Mouse (Mus musculus) layer of hippocampus, adult 8-10 months (tissue): Measurements from ENCODE around the gene Sncb. TPM values are rescaled to one million over a fixed set of nuclear protein-coding genes. Genes with fewer than 3 reads are reported as not detected.
A peak's percentile ranks its signal among the peaks of the same experiment; 100 is the strongest.
"Not testable (repeated sequence)": the region's sequence is repeated elsewhere in the genome, so short reads cannot be mapped to it uniquely, and the experiment has no call there.

Experiments
- DNase-seq, 2 experiments: peaks; one replicate each; pipeline ENCODE4 v3.0.0; 2022; ENCODE audit warnings: low spot score in 2 of 2
- total RNA-seq, 4 experiments: library from RNA; stranded (reverse); gene quantifications; 2 replicates each; pipeline ENCODE4 v1.2.4; 2022

Sncb gene
- 100 to 1,000 TPM; 652 to 713 (median 673) TPM for total RNA-seq

DNA sequence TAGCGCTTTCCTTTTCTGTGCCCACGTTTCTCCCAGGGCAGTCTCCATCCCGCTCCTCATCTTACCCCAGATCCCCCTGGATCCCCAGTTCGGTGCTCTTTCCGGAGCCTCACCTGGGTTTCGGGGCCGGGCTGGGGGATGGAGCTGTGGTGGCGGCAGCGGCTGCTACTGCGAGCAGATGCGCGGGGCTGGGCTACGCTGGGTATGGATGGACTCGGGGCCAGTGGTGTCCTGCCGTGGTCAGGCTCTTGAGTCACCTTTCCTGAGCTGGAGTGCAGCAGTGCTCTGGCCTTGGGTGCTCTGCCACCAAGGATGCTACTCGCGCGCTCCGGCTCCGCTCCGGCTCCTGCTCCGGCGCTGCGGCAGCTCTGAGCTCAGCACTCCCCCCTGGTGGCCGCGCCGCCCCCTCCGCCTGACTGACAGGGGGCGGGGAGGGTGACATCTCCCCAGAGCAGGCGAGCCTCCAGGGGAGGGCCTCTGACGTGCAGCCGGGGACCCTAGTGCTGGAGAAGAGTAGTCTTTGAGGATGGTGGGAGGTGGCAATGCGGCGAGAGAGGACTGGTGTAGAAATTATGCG, at the start of gene Sncb:
TSS of gene Sncb (minus strand) at position 404 of the 577 bp plus-strand sequence.
- DNase-seq, result peak; percentile 73 to 82

GRCm38 (mm10) chr13:54813381-54813780, 47.0 kb upstream of the Sncb start:
- DNase-seq, result no peak

DNA sequence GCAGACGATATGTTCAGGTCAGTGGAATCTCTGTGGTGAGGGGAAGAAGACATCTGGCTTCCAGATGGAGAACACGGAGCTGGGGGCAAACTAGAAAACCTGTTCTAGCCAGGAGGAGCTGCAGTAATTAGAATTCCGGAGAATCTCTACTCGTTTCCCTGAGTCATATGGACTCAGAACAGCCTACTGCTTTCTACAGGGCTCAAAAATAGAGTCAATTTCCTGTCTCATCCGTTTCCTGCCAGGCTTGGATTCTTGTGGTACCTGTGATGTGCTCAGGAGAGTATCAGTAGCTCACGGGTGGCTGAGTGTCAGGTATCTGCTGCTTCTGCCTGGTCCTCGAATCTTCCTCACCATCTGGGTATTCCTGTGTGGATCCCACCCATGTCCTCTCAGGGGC, 45.1 kb upstream of the Sncb start:
- DNase-seq, result no peak

- no peak for DNase-seq
These were observed 41.7 kb upstream of the Sncb start for GRCm38 (mm10) chr13:54808067-54808466.

- DNase-seq, result no peak
These were observed 40.1 kb upstream of the Sncb start for GRCm38 (mm10) chr13:54806434-54806976.

DNA sequence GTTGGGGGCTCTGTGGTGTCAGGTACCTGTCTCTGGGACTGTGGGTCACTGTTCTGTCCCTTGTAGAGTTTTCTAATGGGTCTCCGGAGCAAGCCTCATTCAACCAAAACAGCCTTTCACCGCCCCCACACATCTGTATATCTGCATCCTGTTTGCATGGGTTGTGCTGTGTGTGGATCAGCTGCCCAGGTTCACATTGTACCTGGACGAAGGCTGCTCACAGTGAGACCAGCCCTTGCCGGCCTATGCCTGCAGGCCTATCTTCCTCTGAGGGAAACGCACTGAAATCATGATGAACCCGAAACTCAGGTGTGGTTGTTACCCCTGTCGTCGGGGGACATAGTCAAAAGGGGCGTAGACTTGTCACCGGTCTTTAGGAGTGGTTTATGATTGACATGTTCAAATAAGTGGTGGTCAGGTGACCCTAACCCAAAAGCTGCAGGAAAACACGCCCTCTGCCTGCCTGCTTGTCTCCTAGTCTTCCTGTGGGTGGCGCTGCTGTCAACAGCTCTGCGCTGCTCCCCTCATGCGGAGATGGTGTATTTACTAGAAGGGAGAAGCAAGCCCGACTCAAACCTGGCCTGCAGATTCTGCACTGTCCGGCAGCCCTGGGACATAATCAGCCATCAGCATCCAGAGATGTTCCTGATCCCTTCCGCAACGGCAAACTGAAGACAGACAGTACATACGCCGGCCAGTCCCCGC, 38.9 kb upstream of the Sncb start:
- peak in 1 of 2 experiments; percentile 60 for DNase-seq

DNA sequence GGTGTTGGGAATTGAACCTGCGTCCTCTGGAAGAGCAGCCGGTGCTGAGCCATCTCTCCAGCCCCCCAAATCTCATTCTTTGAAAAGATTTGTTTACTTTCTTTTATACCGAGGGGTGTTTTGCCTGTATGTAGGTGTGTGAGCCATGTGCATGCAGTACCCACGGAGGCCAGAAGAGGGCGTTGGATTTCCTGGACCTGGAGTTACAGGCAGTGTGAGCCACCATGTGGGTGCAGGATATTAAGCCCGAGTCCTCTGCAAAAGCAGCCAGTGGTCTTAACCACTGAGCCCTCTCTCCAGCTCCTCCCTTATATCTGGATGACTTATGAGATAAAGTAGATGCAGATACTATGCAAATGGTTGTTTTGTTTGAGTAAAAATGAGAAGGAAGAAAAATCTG, 36.6 kb upstream of the Sncb start:
- no peak for DNase-seq

DNA sequence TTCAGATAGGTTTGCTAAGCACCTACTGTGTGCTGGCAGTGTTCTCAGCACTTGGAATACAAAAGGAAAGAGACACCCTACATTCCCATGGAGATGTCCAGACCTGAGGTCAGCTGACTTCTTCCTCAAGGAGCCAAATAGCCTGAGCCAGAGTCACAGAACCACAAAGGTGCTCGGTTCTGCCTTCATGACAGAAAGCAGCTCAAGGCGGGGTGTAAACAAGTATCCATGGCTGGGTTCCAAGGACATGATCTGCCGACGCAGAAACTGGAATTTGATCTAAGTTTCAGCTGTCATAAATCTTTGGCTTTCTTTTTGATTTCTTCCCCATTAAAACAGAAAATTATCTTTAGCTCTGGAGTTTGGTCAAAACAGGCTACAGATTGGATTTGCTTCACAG, 33.8 kb upstream of the Sncb start:
- no peak for DNase-seq

DNA sequence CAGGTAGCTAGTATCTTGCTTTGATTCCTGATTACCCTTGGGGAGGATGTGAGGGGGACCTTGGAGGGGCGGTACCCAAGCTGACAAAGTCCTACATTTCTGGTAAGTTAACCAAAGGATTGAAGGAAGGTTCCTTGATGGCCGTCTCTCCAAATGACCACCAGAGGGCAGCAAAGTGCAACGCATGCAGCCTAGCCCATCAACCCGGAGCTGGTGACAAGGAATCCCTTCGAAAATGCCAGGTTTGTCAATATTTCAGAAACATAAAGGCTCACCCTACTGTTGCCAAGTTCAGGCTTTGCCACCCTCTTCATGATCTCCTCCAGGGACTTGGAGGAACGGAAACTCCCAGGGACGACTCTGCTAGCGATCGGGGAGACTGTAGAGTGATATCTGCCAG, 33.3 kb upstream of the Sncb start:
- DNase-seq, result peak; percentile 78 to 89

GRCm38 (mm10) chr13:54798740-54799139, 32.3 kb upstream of the Sncb start:
- DNase-seq, result peak; percentile 75 to 79

DNA sequence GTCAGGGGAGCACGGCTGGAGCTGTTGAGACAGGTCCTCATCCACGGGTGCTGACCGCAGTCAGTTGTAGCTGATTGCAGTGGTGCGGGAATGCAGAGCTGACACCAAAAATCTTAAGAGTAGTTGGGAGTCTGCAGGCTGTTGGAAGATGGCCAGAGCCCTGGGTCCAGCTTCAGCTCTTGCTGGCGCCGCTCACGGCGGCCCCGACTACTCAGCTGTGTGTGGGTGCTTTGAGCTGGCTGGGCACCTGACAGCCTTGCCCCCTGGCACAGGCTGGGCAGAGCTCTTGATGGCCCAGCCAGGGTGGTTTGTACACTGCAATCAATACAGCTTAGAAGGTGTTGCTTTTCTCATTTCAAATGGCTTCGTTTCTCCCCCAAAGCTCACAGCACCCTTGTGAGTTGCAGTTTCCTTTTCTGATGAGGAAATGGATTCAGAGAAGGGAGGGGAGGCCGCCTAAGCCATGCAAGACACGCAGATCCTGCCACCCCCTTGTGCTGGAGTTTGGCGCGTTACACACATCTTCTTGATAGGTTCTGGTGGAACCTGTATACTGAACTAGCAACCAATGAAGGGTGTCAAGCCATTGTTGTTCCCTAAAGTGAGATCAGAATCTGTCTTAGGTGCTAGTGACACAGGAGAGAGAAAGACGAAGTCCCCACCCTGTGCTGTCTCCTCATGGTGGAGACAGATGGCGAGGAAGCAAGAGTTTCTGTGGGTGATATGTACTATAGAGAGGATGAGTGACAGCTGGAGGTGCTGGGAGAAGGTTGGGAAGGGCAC, 31.7 kb upstream of the Sncb start:
- DNase-seq, result peak in 1 of 2 experiments; percentile 58

- peak in 1 of 2 experiments; percentile 60 for DNase-seq
These were observed 31.0 kb upstream of the Sncb start for GRCm38 (mm10) chr13:54797356-54797755.

- no peak for DNase-seq
These were observed 28.4 kb upstream of the Sncb start for GRCm38 (mm10) chr13:54794843-54795242.

GRCm38 (mm10) chr13:54794002-54794577, 27.7 kb upstream of the Sncb start:
- peak in 1 of 2 experiments; percentile 64 for DNase-seq

DNA sequence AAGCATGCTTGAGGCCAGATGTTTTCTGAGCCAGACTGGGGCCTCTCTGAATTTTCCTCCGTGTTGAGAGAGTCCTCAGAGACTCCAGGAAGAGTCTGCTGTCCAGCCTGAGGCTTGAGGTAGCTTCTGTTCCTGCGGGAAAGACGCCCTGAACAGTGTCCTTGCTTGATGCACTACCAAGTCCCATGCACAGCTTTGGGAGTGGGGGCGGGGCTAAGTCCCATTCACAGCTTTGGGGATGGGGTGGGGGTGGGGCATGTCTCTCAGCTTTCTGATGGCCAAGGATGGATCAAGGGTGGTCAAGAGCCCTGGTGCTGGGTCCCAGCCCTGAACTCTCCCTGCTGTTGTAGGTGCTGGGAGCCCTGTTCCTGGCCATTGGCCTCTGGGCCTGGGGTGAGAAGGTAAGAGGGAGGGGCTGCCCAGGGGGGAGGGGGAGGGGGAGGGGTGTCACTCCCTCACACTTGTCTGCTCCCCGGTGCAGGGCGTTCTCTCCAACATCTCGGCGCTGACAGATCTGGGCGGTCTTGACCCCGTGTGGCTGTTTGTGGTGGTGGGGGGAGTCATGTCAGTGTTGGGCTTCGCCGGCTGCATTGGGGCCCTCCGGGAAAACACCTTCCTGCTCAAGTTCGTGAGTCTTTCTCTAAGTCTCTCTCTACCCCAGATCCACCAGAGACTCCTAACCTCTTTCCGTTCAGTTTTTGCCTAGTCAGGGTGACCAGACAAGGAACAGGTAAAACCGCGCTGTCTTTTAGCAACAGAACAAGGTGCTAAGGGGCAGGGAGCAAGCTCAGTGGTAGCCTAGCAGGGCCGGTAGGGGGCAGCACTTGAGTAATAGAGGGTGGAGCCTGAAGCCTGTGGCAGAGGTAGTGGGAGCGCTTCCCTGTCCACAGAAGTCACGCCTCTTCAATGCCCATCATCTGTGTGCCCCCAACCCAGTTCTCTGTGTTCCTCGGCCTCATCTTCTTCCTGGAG, 26.1 kb upstream of the Sncb start:
- no peak for DNase-seq

GRCm38 (mm10) chr13:54789561-54790397, 23.4 kb upstream of the Sncb start:
- DNase-seq, result peak in 1 of 2 experiments; percentile 51

GRCm38 (mm10) chr13:54788740-54789560, 22.6 kb upstream of the Sncb start, which contains the start of gene Tspan17:
Gene Tspan17 (plus strand): TSS chr13:54789377.
- peak; percentile 94 to 96 for DNase-seq

DNA sequence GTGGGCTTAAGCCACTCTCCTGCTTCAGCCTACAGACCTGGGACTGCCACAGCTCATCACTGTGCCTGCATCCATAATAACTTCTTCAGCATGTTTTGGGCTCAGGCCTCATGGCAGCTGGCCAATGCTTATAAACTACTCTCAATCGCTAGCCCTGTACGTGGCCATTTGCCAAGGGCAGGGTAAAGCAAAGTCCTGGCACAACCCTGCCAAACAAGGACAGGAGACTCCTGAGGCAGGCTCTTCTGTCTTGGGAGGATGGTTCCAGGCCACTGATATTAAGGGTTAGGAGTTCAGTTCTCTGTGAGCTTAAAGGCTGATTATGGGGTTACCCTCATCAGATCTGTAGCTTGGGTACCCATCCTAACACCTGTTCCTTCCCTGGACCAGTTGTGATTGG, 21.2 kb upstream of the Sncb start:
- DNase-seq, result not testable (repeated sequence)

DNA sequence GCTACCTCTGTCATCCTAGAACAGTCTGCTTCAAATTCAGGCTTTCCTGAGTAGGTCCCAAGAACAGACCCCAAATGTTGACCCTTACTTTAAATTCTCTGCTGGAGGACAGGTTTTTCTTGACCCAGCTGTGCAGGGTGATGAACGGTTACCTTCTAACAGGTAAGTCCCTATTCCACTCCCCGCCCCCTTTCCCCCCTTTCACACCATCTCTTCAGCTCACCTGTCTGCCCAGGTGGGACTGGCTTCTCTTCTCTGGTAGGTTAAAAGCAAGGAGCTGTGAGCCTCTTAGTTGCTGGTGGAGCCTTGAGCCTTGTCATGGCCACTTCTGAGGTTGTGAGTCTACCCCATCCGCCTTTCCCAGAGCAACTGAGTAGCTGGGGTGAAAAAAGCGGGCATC, 17.3 kb upstream of the Sncb start, which contains the start of gene Eif4e1b:
TSS of gene Eif4e1b (plus strand) at position 301 of the 400 bp plus-strand sequence.
- no peak for DNase-seq
